Mouse (Mus musculus) brain, embryonic 18.5 days (tissue): Measurements from ENCODE around the gene Gm40193.
A peak's percentile ranks its signal among the peaks of the same experiment; 100 is the strongest.
"Not testable (repeated sequence)": the region's sequence is repeated elsewhere in the genome, so short reads cannot be mapped to it uniquely, and the experiment has no call there.

ENCODE experiments used
- DNase-seq: peaks from one replicate; pipeline ENCODE4 v3.0.0-alpha.2; 2012; ENCODE audit warnings: low read depth, low spot score

Gm40193 gene

DNA sequence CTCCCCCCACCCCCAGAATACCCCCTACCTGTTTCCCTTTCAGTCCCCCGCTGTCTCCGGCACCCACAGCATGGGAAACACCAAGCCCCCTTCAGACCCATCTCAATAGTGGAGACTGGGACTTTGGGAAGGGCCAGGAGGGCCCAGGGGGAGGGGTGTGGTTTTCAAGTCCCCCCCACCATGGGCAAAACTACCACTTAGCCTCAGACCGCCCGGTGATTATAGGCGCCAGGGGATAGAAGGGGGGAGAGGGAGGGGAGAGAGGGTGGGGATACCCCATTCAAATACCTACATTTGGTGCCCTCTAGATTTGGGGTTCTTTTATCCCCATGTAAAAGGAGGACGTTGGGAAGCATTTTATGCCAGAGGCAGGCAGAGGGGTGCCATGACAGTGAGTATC lies at the start of gene Gm40193:
Gene Gm40193 (minus strand): TSS at position 101 of the 400 bp plus-strand sequence.
- no peak for DNase-seq

DNA sequence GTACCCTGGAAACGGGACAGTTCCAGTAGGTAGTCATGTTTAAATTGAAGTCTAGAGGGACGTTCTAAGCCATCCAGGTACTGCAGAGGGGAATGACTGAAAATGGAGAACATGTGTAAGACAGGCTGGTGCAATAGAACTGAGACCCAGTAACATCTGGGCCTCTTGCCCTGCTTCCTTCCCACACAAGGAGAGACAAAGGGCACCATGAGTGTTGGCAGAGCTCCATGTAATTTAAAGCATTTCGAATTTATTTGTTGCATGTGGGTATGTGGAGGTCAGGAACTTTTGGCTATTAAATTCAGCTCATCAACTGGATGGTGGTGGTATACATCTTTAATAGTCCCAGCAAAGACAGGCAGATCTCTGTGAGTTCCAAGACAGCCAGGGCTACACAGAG lies 49.5 kb upstream of the Gm40193 start:
- DNase-seq = no peak

GRCm38 (mm10) chr11:70580921-70581320 lies 48.2 kb upstream of the Gm40193 start:
- no peak for DNase-seq

GRCm38 (mm10) chr11:70580358-70580720 lies 47.6 kb upstream of the Gm40193 start:
- DNase-seq = no peak

DNA sequence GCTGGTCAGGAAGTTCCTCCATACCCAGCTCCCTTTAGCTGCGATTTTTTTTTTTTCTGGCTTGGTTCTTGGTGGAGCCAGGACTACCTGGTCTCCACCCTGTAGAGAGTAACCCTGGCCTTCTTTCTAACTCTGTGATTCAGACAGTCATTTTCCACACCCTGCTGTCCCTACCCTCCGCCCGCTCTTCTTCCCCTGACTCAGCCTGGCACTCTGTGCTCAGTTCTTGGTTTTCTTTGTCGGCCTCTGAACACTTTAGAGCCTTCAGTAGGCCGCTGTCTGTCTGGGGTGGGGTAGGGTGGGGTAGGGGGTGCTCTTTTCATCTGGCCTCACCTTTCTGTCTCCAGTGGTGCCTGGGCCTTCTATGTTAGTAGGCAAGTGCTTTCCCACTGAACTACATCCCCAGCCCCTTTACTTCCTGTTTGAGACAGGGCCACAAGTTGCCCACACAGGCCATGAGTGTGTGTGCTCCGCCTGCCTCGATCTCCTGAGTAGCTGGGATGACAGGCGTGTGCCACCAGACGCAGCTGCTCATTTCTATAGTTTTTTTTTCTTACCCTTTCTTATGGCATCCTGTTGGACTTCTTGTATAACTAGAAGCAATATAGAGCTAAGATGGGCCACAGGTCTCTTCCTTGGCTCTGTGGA lies 47.1 kb upstream of the Gm40193 start:
- no peak for DNase-seq

DNA sequence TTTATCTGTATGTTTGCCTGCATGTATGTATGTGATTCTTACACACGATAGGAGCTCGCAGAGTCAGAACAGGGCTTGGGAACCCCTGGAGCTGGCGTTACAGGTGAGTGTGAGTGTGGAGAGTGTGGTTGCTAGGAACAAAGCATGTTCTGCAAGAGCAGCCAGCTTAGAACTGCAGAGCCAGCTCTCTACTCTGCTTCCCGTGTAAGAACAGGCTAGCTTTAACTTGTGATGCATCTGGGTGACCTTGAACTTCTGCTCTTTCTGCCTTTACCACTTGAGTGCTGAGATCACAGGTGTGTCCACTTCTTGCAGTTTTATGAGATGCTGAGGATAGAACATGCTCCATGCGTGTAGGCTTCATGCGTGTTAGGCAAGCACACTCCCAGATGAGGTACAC lies 46.2 kb upstream of the Gm40193 start:
- DNase-seq = no peak

DNA sequence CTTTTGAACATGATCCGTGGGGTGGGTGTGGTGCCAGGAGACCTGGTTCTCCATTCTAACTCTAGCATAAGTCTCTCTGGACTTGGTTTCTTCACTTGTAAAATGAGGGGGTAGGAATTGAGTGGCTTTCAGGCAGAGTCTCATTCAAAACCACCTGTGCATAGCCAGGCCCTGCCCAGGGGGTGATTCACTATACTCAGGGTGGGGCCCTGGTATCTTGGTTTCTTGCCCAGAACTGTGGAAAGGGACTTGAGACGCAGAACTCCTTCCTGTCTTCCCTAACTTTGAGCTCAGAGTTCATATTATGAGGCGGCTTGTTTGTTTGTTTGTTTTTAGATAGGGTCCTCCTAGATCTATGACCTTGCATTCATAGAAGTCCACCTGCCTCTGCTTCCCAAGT lies 44.5 kb upstream of the Gm40193 start:
- DNase-seq = no peak

DNA sequence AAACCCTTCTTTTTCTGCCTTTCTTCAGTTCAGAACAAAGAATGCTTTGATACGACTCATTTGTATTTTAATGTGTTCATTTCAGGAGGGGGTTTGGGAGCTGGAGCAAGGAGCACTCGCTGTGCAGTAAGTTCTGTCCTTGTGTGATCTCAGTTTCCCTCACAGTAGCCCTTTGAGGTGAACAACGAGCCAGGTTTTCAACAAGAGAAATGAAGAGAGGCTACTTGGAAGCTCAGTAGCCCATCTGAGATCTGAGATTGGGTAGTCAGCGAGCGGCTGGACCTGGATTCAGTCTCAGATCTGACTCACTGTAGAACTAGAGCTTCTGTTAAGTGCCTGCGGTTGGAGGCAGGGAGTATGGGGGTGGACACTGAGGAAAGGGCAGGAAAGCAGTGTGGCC lies 41.1 kb upstream of the Gm40193 start:
- no peak for DNase-seq

DNA sequence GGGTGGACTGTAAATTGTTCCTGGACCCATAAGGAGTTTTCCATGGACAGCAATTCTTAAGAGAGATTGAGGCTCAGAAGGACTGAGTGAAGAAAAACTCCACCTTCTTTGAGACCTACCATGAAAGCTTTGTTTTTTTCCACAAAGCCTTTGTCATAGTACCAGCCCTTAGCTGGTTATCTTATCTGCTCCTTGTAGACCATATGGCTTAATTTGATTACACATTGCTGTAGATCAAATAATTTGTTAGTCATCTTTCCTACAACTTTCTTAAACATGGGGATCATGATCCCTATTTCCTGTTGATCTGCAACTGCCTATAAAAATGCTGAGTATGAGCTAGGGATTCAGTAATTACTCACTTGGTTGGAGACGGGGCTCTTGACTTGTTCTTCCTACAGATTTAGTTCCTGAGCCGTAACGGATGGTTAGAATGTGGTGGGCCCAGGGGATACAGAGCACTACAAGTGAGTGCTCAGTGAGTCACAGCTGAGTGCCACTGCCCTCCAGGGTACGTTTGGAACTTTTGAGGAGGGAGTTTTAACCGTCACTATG lies 39.7 kb upstream of the Gm40193 start:
- no peak for DNase-seq

GRCm38 (mm10) chr11:70571641-70572040 lies 38.9 kb upstream of the Gm40193 start:
- DNase-seq = no peak

DNA sequence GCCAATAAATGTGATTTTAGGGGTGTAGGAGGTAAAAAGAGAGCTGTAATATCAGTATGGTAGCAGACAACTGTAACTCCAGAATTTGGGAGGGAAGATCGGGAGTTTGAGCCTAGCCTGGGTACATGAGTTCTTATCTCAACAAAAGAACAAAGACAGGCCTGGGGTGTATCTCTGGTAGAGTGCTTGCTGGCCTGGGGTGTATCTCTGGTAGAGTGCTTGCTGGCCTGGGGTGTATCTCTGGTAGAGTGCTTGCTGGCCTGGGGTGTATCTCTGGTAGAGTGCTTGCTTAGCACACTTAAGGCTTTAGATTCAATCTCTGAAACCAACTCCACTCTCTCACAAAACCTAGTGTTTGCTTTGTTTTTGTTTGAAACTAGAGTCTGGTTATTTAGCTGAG lies 37.9 kb upstream of the Gm40193 start:
- not testable (repeated sequence) for DNase-seq

DNA sequence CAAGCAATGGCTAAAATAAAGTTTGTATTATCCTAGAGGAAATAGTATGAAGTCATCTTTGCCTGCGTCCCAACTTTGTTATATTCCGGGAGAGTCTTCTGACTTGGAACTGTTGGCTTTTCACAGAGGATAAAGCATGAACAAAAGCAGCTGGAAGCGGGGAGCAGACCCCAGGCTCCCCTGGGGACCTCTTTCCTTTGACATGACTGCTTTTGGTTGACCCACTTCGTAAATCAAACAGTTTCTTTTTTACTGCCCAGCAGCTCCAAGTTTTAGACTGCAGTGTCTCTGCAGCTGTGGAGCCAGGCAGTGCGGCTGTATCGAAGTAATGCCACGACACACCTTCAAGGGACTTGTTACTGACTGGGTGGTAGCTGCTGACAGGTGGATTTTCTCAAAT lies 33.8 kb upstream of the Gm40193 start:
- no peak for DNase-seq

DNA sequence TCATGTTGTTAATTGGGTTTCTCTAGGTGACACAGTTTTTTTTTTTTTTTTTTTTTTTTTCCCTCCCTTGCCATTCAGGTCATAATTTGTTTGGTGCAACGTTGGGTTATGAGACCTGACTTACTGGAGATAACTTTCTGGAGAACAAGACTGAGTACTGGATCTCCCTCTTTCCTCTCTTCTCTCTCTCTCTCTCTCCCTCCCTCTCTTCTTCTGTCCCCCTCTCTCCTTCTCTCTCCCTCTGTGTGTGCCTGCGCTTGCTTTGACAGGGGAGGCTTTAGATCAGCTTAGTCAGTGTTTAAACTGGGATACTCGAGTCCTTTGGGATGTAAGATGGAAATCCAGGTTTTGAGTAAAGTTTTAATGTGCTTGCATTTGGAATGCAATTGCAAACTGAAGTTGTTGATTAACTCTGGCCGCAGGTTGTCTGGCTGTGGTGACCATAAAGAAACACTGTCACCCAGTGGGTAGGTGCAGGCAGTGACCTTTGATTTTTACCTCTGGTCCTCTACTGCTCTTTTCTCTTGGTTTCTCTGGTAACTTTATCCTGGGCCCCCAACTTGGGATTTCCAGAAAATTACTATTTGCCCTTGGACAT lies 31.6 kb upstream of the Gm40193 start:
- no peak for DNase-seq

- DNase-seq = no peak
These were observed 30.9 kb upstream of the Gm40193 start for GRCm38 (mm10) chr11:70563470-70564275.

- no peak for DNase-seq
These were observed 30.3 kb upstream of the Gm40193 start for GRCm38 (mm10) chr11:70562995-70563469.

DNA sequence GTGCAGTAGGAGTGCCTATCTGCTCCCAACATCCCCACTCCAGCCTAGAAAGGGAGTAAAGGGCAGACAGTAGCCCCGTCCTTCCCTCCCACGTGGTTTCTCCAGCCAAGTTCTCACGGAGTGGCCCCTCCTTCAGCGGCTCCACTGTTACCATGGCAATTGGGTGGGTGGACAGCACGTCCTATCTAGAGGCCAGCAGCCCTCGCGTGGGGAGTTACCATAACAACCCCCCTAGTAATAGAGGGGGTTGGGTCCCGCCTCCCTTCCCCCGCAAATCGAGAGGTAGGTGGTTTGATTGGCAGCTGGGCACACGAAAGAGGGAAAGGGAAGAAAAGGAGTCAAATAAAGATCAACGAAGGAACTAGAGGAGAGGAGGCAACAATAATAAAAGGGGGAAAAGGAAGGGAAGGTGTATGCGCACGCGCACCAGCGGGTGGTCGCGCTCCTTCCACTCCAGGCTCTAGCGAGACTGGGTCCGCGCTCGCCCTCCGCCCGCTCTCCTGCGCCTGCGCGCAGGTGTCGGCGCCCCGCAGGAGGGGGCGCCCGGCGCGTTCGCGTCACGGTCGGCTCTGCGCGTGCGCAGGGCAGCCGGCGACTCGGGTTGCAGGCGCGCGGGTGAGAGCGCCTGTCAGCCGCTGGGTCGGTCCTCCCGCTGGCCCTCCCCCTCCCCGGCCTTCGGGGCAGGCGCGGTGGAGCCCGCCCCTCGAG lies 29.7 kb upstream of the Gm40193 start, which contains the start of gene Mink1:
Gene Mink1 (plus strand): TSS at position 595 of the 708 bp plus-strand sequence.
- peak; percentile 82 for DNase-seq

DNA sequence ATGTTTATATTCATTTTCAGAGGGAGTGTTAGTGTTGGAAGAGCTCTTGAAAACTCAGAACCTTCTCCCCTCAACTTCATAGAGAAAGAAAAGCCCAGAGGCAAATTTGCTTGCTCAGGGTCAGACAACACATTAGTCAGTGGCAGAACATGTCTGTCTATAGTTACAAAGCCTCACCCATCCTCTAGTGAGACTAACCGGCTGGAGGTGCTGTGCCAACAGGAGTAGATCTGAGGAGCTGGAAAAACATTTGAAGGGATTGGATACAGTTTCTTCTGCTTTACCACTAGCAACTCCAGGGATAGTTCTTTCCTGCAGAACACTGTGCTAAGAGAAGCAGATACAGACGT lies 29.2 kb upstream of the Gm40193 start:
- no peak for DNase-seq

DNA sequence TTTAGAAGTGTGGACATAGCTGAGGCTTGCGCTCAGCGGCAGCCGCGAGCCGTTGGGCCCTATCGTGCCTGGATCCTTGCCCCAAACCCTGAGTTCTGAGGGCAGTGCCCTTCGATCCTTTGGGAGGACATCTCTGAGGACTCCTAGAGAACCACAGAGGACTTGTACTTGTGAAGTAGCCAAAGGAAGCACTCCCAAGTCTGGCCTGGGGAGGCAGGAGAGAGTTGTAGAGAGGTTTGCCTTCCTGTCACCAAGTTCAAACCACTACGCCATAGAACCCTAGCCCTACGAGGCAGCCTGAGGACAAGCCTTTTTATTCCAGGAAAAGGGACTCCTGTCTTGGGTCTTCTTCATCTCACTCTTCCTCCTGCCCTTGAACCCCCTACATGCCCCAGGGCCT lies 24.8 kb upstream of the Gm40193 start:
- DNase-seq = no peak

DNA sequence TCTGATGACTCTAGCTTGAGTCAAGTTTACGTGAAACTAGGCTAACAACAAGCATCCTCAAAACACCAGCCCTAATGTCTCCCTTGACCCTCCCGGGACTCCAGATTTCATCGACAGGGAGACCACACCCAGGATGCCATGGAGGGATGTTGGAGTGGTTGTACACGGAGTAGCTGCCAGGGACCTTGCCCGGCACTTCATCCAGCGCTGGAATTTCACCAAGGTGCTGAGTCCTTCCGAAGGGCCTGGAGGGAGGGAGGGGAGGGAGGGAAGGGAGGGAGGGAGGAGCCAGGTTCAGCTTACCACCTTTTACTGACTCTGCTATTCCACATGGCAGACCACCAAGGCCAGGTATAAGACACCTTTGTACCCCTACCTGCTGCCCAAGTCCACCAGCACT lies 21.2 kb upstream of the Gm40193 start:
- DNase-seq = no peak

GRCm38 (mm10) chr11:70551526-70551925 lies 18.8 kb upstream of the Gm40193 start:
- no peak for DNase-seq

DNA sequence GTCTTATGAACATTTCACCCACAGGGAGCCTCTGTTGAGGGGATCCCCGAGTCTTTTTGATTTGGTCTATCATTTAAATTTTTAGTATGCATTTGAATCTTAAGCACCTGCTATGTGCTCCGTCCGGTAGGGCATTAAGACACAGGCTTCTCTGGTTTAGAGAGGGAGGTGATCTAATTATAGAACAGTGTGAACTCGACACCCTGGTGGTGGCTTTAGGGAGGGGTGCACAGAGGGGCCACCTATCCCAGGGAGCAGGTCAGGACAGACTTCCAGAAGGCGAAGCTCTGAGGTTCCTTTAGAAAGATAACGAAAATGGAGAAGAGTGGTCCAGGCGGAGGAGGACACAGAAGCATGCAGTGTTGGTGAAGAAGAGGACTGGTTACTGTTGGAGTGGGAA lies 11.8 kb upstream of the Gm40193 start:
- DNase-seq = no peak

DNA sequence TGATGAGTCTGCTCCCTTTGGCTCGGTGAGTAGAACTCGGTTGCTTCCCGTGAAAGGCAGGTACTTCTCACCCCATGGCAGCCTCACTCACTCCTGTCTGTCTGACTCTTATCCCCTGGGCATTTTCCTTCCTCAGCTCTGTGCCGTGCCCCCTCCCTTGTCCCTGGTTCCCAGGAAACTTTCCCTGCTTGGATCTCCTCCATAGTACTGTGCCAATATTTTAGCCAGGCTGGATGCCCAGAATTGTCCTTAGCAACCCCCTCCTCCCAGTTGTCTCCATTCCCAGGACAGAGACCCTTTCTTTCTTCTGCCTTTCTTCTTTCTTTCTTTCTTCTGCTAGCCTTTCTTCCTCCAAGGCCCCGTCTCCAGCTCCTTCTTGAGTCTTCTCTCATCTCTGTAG lies 8.7 kb upstream of the Gm40193 start:
- DNase-seq = no peak
